Mouse (Mus musculus) cerebral cortex, adult 2 months (tissue): ENCODE data around the gene Ints6.

Experiments used
- WGBS: fragments of 180-500 bp; shearing (Covaris S2); methylation state at CpG from one replicate; pipeline ENCODE4 v1.1.7; 2018; 5-methylcytosine and 5-hydroxymethylcytosine counted together

The Ints6 gene

DNA sequence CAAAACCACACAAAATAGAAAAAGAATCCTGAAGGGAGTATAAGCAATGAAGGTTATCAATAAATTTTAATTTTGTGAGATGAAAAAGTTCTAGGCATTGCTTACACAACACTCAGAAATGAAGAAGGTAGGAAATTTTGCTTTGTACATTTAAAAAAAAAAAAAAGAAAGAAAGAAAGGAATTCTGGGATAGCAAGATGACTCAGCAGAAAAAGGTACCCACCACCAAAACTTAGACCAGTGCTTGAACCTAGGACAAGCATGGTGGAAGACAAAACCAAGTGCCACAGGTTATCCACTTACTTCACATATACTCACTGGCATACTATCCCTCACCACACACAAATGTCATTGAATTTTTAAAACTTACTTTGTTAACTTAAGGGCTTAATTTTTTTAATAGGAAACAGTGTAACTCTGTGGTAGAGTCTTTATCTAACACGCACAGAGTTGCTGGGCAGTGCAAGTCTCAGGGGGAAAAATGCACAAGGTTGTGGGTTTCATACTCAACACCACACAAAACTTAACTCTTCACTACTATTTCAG is 5.8 kb downstream of the Ints6 start:
- WGBS, result 98% methylated on average over 1 of the region's 1 CpGs

DNA sequence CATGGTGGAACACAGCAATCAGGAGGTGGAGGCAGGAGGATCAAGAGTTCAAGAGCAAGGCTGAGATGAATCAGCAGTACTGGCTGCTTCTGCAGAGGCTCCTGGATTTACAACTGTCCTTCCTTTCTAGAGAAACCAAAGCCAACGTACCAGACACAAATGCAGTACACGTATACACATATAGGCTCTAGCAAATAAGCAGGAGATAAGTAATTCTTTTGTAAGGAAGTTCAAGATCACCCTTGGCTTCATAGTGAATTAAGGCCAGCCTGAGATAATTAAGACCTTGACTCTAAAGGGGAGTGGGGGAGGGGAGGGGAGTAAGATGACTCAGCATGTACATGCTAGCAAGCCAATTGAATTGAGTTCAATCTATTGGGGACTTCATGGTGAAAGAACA is 9.5 kb downstream of the Ints6 start:
- 83% methylated on average over 2 of the region's 2 CpGs for WGBS

DNA sequence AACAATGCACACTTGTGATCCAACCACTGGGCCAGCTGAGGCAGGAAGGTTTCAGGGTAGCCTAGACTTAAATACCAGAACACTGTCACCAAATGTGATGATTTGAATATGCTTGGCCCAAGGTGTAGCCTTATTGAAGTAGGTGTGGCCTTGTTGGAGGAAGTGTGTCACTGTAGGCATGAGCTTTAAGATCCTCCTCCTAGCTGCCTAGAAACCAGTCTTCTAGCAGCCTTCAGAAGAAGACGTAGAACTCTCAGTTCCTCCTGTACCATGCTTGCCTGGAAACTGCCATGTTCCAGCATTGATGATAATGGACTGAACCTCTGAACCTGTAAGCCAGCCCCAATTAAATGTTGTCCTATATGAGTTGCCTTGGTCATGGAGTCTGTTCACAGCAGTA is 25.3 kb downstream of the Ints6 start:
- 71% methylated on average over 1 of the region's 1 CpGs for WGBS

DNA sequence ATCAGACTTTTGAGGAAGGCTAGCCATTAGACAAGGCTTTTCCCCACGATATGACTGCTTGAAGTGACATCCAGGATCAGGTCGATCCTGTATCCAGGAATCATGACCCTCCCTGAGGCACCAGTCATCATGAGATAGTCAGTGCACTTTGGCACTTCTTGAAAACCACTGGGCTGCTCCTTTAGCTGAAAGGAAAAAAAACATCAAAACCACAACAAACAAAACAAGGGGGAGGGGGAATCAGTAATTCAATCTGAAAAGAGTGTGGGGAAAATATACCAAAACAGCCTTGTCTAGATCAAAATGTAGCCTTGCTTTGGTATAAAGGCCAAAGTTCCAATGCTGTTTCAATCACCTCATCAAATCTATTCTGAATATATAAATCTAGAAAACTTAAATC is 27.3 kb downstream of the Ints6 start:
- WGBS, result 86% methylated on average over 2 of the region's 2 CpGs

DNA sequence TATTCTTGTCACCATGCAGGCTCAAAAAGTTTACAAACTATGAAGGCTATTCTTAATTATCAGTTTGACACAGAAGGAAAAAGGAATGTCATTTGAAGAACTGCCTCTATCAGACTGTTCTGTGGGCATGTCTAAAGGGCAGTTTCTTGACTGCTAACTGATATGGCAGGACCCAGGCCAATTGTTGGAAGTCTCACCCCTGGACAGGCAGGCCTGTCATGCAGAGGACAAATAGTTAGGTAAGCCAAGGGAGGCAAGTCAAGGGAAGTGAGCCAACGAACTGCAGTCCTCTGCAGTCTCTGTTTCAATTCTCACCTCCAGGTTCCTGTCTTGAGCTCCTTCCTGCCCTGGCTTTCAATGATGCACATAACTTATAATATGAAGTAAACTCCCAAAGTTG is 29.1 kb downstream of the Ints6 start:
- WGBS, result 70% methylated on average over 1 of the region's 1 CpGs

DNA sequence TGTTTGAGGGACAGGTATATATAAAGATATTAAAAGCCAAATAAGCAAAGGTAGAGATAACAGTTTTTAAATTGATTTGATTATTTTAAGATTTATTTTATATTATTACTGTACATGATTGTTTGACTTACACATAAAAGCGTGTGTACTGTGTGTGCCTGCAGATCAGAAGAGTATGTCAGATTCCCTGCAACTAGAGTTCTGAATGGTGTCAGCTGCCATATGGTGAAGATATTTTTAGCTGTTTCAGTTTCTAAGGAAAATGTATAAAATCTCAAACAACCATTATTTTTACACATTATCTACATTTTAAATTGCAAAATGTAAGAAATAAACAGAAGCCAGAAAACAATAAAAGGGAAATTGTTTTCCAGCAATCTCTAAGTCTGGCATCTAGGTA is 39.3 kb downstream of the Ints6 start:
- 45% methylated on average over 1 of the region's 1 CpGs for WGBS

DNA sequence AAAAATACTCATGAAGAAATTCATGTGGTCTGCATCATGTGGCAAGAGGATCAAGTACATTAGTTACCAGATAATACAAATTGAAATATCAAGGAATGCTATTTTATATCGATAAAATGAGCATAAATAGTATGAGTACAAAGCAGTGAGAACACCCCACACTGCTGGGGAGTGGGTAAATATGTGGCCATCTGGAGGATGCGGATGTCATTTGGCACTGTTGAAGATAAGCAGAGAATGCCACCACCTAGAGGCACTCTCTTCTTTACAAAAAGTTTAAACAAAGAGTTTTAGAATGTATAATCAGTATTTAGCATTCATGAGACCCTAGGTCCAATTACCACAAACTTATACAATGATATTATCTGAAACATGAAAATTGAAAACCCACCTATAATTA is 42.8 kb downstream of the Ints6 start:
- WGBS, result 60% methylated on average over 2 of the region's 2 CpGs

DNA sequence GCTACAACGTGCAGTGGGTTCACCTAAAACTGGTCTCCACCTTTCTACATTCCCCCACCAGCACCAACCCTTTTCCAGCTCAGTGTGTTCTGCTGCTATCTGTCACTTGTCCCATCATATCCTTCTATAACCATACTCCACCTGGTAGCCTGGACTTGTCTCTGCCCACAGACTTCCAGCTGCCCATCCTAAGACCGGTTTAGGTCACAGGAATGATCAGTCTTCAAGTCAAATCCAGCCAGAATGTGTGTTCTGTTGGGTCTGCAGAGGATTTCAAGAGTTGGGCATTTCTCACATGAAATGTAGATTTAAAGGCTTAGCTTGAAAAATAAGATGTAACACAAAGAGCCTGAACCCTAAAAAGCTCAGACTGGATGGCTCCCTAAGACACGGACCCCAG is 87.3 kb downstream of the Ints6 start:
- WGBS, result 97% methylated on average over 3 of the region's 3 CpGs

DNA sequence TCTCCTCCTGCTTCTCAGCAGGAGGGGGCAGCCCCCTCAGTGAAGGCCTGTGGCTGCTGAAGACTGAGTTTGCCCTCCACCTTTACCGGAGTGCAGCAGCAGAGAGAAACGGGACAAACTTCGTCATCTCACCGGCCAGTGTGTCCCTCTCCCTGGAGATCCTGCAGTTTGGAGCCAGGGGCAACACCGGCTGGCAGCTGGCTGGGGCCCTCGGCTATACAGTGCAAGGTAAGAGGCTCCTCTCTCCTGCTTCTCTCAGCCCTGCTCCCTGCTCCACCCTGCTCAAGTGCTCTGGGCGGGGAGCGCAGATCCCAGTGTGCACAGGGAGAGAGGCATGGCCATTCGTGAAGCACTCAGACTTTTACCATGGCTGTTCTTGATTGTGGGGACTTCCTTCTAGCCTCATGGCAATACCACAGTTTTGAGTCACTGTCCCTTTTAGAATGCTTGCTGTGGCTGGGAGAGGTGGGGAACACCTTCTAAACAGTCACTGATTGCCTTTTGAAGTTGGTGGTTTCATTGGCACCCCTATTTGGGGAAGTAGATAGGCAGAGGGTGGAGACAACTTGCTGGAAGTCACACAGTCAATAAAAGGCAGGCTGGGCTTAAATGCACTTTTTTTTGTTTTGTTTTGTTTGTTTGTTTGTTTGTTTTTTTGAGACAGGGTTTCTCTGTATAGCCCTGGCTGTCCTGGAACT is 95.8 kb downstream of the Ints6 start:
- WGBS, result 70% methylated on average over 9 of the region's 9 CpGs

DNA sequence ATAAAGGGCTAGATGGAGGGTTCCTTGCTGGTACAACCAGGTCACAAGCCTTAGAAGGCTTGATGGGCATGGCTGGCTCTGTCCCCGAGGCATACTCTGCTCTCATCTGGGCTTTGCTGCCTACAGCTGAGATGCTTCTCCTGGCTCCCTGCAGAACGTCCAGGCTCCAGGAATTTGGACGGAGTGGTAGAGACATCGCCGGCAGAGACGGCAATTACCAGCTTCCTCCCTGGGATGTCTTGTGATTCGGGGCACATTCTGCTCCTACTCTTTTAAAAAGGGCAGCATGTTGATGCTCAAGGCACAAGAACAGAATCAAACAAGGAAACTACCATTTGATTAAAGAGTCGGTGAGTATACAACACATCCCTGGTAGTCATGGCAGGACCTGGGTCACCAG is 97.6 kb downstream of the Ints6 start, which contains the start of gene Serpine3:
Gene Serpine3, plus strand, starts transcription at position 301 of the 400 bp plus-strand sequence.
- 87% methylated on average over 8 of the region's 8 CpGs for WGBS

DNA sequence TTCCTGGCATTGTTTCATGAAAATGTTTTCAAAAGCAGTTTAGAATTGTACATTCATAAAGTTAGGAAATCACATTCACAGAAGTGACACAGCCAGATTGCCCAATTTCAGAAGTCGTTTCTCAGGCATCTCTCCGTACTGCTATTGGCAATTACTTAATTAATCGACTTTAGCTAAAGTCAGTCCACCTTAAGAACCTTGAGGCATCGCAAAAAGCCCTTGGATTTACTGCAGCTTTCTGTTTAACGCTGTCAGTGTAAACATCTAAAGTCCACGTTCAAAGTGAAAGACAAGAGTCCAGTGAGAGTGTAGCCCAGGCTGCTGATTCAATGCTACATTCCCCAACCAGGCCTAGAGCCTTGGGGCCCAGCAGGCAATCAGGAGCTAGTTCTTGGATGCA is 98.6 kb downstream of the Ints6 start:
- 74% methylated on average over 6 of the region's 6 CpGs for WGBS

DNA sequence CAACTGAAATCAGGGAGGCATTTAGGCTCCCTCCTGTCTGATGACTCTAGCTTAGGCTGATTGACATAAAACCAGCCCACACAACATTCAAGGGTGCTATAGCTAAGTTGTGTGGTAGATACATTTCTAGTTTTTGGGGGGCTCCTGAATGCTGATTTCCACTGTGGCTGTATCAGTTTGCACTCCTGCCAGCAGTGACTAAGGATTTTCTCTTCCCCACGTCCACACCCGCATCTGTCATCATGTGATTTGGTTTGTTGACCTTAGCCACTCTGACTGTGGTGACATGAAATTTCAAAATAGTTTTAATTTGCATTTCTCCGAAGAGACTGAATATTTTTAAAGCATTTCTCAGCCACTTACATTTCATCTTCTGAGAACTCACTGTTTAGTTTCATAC is 103.5 kb downstream of the Ints6 start:
- 54% methylated on average over 3 of the region's 3 CpGs for WGBS

DNA sequence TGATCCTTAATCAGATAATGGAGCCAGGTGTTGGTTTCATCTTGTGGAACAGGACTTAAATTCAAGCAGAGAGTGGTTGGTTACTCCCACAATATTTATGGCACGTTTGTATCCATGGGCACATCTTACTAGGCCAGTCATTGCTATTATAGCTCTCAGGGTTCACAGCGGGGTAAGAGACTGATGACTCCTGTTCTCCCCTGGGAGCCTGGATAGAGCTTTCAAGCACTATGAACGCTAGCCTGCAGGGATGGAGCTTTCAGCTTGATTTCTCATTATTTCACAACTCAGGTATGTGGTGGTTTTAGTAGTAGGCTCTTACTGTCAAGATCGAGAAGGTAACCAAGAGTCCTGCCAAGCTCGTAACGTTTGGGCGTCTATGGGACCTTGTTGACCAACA is 105.0 kb downstream of the Ints6 start:
- 89% methylated on average over 7 of the region's 7 CpGs for WGBS

DNA sequence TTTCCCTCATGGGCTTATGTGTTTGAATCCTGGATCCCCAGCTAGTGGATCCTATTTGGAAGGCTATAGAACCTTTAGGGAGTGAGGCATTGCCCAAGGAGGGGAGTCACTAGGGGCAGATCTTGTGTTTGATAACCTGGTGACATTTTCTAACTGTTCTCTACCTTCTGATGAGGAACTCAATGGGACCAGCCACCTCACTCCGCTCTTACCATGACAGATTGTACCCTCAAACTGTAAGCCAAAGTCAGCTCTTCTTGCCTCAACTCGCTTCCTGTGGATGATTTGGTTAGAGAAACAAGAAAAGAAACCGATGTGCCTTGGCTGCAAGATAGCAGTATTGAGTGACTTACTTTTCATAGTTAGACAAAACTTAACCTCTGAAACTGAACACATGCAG is 109.2 kb downstream of the Ints6 start:
- 95% methylated on average over 3 of the region's 3 CpGs for WGBS

DNA sequence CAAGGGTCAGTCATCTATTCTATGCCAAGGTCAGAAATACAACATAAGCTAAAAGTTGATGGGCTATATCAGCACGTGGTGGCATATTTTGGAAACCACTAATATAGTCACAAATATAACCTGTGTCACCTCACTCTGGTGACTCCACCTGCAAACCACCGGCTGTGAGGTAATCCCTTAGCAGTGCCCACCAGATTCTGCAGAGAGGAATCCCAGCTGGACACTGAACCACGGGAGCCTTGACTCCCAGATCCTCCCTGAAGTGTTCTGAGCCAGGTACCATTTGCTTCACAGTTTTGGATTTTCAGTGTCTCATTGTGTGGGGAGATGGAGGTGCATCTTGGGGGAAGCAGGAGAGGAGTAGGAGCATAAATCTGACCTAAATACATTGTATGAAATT is 110.6 kb downstream of the Ints6 start:
- WGBS, result 71% methylated on average over 3 of the region's 3 CpGs

DNA sequence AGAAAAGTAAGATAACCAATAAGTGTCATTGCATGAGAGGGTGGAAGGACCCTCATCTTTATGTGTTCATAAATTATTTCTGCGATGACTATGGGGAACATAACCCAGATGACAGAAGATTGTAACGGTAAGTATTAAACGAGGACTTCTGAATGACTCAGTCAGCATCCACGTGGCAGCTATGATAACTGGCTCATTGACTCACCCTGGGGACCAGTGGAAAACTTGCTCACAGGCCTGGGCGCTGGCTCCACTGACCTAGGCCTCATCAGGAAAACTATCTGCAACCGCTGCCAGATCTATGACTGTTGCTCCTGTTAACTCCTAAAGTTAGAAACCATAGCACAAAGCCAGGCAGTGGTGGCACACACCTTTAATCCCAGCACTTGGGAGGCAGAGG is 112.6 kb downstream of the Ints6 start:
- WGBS, result 91% methylated on average over 6 of the region's 6 CpGs

DNA sequence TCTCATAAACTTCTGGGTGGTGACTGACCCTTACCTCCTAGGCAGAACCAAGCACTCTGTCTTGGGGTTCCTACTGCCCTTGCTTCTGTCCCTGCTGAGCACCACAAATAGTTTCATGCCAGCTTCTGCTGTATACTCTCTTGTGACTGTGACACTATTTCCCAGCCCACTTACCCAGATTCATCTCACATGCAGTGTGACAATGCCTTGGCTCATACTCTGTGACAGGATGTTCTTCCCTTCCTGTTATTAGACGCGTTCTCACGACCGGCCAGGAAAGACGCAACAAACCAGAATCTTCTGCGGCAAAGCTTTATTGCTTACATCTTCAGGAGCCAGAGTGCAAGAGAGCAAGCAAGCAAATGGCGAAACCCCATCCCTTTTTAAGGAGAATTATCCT is 118.6 kb downstream of the Ints6 start:
- 47% methylated on average over 6 of the region's 7 CpGs for WGBS

DNA sequence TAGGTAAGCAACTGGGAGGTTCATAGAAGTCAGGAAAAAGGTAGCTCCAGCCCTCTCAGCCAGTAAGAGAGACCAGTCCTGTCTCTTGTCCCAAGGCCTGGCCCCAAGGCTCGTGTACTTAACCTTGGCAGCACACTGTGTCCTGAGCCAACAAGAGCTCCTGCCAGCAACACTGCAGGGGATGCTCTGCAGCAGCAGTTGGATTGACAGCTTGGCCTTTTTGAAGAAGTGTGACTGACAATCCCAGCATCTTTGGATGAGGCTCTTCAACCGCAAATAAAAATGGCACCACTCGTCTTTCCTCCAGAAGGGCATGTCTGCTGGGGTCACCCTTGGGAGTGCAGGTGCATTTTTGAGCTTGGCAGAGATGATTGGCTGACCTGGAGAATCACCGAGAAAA is 120.6 kb downstream of the Ints6 start:
- 62% methylated on average over 4 of the region's 4 CpGs for WGBS

DNA sequence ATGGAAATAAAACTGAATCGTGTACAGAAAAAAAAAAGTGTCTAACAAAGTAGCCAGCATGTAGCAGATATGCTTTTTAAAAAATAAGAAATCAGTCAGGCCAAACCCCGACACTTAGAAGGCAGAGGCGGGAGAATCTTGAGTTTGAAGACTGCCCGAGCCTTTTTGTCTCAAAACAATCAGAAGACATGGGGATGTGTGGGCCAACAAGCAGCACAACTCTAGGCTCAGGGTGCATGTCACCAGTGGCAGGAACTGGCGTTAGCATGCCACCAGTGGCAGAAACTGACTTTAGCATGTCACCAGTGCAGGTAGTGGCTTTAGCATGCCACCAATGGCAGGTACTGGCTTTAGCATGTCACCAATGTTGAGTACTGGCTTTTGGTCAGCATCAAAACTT is 121.4 kb downstream of the Ints6 start:
- 64% methylated on average over 5 of the region's 5 CpGs for WGBS

DNA sequence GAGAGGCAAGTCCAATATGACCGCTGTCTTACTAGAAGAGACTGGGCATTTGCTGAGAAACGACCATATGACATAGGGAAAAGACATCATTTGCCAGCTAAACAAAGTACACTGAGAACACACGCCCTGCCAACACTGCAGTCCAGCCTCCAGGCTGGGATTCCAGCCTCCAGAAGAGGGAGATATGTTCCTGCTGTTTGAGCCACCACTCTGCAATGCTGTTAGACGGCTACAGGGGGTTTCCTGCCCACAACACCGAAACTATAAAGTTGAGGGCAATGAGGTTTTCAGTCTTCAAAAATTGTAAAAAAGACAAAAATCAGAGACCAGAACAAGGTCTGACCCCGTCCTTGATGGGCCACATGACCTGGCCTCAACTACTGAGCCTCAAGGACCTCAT is 121.9 kb downstream of the Ints6 start:
- WGBS, result 49% methylated on average over 6 of the region's 6 CpGs

DNA sequence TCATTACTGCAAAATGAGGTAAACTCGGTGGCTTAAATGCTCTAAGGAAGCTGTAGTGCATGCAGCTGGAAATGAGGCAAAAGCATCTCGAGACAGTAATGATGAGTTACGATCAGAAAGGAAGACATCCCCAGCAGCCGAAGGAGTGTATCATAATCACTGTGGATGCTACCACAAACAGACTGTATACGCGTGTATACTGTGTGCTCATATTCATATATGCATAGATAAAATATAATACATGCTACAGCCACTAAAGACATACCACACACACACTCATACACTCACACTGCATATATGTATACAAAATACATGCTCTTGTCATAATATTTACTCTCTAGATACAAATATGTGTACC is 122.6 kb downstream of the Ints6 start:
- 20% methylated on average over 6 of the region's 6 CpGs for WGBS

DNA sequence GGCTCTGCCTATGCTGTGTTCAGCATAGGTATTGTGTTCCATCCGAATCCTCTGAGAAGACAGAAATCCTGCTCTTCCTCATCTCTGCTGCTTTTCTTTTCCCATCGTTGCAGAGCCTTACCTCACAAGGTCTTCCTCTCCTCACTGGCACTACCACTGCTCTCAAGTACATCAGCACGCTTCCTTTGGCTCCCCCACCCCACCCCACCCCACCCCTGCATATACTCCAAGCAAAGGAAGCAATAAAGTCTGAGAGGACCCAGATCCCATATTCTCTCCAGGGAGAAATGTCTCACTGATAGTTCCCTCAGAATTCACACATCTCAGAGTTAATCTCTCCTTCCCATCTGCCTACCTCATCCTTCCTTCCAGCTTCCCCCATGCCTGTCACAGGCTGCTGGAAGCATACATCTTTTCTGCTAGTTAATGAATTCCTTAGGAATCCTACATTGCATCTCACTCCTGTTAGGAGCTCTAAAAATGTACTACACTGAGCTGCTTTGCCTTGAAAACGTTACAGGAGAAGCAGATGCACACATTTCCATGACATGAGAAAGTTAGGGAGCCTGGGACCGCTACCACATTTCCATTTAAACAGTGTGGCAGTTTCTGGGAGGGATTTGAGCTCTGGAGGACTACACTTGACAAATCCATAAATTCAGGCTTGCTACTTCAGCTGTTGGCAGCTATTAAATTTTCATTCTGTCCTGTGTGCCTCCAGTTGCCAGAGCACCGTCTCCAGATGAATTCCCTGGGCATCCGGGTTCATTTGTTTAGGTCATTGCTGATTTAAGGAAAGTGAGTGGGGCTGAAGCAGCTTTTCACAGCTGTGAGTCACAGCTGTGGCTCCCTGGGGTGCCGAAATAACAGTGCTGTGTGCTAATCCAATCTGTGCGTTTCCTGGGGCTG is 123.3 kb downstream of the Ints6 start:
- WGBS, result 16% methylated on average over 9 of the region's 9 CpGs

DNA sequence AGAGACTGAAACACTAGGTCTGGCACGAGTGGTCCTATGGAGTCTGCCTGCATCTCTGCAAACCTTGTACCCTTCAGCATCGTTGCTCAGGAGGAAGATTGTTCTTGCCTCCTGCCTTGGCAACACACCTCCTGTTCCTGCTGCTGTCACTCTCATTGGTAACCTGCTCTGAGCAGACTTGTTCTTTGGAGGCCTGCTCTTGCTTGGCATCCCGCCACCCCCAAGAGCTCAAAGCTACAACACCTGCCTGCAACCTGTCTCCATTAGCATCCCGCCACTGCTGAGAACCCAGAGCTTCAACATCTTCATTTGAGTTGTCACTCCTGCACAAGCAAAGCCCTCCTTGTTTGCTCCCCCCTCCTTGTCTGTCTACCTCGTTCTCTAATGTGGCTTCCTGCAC is 133.0 kb downstream of the Ints6 start:
- WGBS, result 77% methylated on average over 5 of the region's 5 CpGs
